Mouse (Mus musculus) bone marrow macrophage, adult 2 months (primary cell): ENCODE data around the gene Gfpt1. TPM values are rescaled to one million over a fixed set of nuclear protein-coding genes. Genes with fewer than 3 reads are reported as not detected.

ENCODE experiments used
- H3K27ac ChIP-seq: 2 replicates; pipeline ENCODE4 v1.5.1; 2012; ENCODE audit warnings: low read depth, low read length; ENCODE audit not compliant: insufficient read depth
- H3K4me1 ChIP-seq: 2 replicates; pipeline ENCODE4 v1.6.1; 2012; ENCODE audit warnings: low read length; ENCODE audit not compliant: control insufficient read depth, insufficient read depth
- H3K4me3 ChIP-seq: 2 replicates; pipeline ENCODE4 v1.5.1; 2012; ENCODE audit warnings: mild to moderate bottlenecking, low read length, moderate library complexity; ENCODE audit not compliant: insufficient read depth
- CTCF ChIP-seq: IDR thresholded peaks from 2 replicates; pipeline ENCODE4 v1.5.1; 2012; ENCODE audit warnings: low read depth, mild to moderate bottlenecking, low read length, moderate library complexity
- POLR2A ChIP-seq: IDR thresholded peaks from 2 replicates; pipeline ENCODE4 v1.6.1; 2012; ENCODE audit warnings: mild to moderate bottlenecking, low read depth, low read length, borderline replicate concordance
- polyA plus RNA-seq: library from polyadenylated mRNA; stranded (reverse); fragments of >200 nt; gene quantifications from 2 replicates; pipeline ENCODE4 v1.2.4, GENCODE M21; 2012; ENCODE audit not compliant: missing spikeins, insufficient read depth, insufficient read length

The Gfpt1 gene
- polyA plus RNA-seq, 1 experiment: 14.6 TPM

DNA sequence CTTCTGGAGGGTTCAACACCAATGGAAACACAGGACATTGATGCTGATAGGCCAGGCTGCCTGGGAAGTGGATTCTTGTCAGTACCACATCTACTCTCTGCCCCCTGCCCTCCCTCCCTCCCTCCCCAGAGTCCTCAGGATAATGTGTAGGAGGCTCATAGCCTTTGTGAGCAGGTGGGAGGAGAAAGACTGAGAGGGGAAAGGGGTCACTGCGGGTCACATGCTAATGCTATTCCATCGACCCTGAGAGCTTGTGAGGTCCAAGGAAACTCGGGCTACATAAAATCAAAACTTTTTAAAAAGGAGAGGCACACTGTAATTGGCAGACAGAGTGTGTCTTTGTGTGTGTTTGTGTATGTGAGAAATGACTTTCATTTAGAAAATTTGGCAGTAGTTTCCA lies 56.6 kb downstream of the Gfpt1 start:
- TF ChIP-seq POLR2A (no peak), CTCF (no peak)
- Histone ChIP-seq H3K27ac (no peak overlapping the region), H3K4me1 (no peaks in the 10 kb centered on the region; the same call in 1 of the 2 replicates), H3K4me3 (no peak overlapping the region)

- TF ChIP-seq POLR2A: no peak
- no peak for TF ChIP-seq CTCF
- no peak overlapping the region for H3K27ac ChIP-seq
- H3K4me3 ChIP-seq: no peak overlapping the region
- H3K4me1 ChIP-seq: peaks cover 3% of the 10 kb centered on the region
These were observed 57.1 kb downstream of the Gfpt1 start for GRCm38 (mm10) chr6:87099671-87100296.

DNA sequence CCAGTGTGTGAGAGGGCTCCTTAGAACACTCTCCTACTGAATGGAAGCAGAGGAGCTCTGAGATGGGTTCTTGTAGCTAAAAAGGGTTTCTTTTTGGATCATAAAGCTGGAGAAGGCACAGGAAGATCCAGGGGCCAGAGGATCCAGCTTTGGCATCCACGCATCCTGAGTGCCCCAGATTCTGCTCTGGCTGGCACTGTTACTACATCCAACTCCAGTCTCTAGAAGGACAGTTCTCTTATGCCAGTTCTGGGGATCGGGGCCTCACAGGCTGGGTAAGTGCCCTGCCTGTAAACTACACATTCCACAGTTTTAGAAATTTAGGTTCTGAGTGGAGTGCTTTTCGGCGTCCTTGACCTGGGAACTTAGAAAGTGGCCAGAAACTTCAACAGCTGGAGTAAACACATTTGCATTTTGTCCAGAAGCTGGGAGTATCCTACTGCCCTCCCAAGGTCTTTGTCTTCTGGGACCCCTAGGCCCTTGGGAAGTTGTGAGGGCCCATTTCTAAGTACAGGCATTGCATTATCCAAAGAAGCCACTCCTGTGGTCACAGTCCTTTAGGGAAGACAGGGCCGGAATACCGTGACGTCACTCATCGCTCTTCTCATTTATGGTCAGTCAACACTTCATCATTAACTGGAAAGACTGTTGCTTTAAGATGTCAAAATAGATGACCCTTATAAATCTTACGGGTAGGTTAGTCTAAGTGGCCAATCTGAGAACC lies 57.8 kb downstream of the Gfpt1 start:
- Histone ChIP-seq H3K4me3 (no peak overlapping the region), H3K27ac (no peak overlapping the region), H3K4me1 (peaks cover 3% of the 10 kb centered on the region)
- TF ChIP-seq CTCF (no peak), POLR2A (no peak)

DNA sequence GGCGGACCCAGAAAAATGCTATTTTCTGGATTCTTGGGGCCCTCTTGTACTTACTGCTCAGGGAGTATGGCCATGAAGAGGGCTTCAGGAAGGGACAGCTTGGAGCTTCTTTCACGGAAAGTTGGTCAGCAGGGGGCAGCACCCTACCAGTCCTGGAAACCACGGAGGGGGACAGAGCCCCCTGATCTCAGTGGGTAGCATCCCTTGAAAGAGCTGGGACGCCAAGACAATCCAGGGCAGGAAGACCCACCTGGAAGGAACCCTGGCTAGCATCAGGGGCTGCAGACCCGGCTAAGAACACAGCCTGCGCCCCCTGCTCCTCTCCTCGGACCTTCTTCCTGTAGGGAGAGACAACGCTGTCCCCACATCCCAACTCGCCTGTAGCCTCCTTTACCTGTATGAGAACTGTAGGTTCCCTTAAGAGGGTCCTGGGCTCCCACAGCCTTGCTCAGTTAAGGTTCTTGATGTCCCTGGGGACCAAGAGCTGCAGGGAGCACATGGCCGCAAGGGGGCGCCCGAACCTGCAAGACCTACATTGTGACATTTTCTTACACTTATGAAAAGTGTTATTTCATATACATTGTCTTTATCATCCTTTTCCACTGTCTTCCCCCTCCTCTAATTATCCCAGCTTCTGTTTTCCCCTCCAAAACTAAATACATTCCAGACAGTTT lies 58.8 kb downstream of the Gfpt1 start:
- H3K27ac ChIP-seq: no peak overlapping the region
- TF ChIP-seq POLR2A (no peak), CTCF (peak; percentile 98)
- peaks cover 3% of the 10 kb centered on the region for H3K4me1 ChIP-seq
- H3K4me3 ChIP-seq: no peak overlapping the region; the same call in 1 of the 2 replicates

GRCm38 (mm10) chr6:87101955-87102353 lies 59.3 kb downstream of the Gfpt1 start:
- Histone ChIP-seq H3K4me1 (peaks cover 3% of the 10 kb centered on the region), H3K4me3 (no peak overlapping the region), H3K27ac (no peak overlapping the region)
- TF ChIP-seq POLR2A (no peak), CTCF (no peak)

DNA sequence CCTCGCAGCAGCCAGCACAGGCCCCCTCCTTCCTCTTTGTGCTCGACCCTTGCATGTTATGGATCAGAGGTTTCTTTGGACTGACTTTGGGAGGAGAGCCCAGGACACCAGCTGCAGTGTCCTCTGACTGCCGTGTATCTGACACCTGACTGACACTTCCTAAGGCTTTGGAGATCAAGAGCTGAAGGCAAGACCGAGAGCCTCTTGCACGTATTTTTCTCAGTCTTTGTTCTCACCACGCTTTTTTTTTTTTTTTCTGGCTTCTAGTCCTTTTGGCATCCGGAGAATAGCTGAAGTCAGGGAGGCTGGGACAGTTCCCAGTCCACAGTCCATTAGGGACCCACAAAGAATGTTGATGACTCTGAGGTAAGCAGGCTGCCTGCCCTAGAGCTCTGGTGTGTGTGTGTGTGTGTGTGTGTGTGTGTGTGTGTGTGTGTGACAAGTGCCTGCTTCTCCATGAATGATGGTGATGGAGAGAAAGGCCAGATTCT lies 59.8 kb downstream of the Gfpt1 start:
- peaks cover 3% of the 10 kb centered on the region for H3K4me1 ChIP-seq
- no peak for TF ChIP-seq CTCF
- TF ChIP-seq POLR2A: no peak
- no peak overlapping the region for H3K27ac ChIP-seq
- H3K4me3 ChIP-seq: no peak overlapping the region

- H3K4me3 ChIP-seq: no peak overlapping the region
- H3K4me1 ChIP-seq: peaks cover 3% of the 10 kb centered on the region
- TF ChIP-seq CTCF: no peak
- TF ChIP-seq POLR2A: no peak
- no peak overlapping the region for H3K27ac ChIP-seq
These were observed 60.7 kb downstream of the Gfpt1 start for GRCm38 (mm10) chr6:87103314-87103713.

- TF ChIP-seq POLR2A: no peak
- no peak for TF ChIP-seq CTCF
- Histone ChIP-seq H3K4me1 (peaks cover 3% of the 10 kb centered on the region), H3K4me3 (no peak within 1 kb of the TSS)
These were observed 61.6 kb downstream of the Gfpt1 start, which contains the start of gene D6Ertd527e for GRCm38 (mm10) chr6:87104123-87104796. D6Ertd527e (plus strand) TSS chr6:87104746.

GRCm38 (mm10) chr6:87111493-87111892 lies 68.8 kb downstream of the Gfpt1 start:
- H3K4me1 ChIP-seq: no peaks in the 10 kb centered on the region
- TF ChIP-seq POLR2A (no peak), CTCF (no peak)
- H3K4me3 ChIP-seq: no peak overlapping the region
- no peak overlapping the region for H3K27ac ChIP-seq

More at GRCm38 (mm10) chr6:87104123-87104796, 61.6 kb downstream of the Gfpt1 start, which contains the start of gene D6Ertd527e:
- no peak within 1 kb of the TSS for H3K27ac ChIP-seq

DNA sequence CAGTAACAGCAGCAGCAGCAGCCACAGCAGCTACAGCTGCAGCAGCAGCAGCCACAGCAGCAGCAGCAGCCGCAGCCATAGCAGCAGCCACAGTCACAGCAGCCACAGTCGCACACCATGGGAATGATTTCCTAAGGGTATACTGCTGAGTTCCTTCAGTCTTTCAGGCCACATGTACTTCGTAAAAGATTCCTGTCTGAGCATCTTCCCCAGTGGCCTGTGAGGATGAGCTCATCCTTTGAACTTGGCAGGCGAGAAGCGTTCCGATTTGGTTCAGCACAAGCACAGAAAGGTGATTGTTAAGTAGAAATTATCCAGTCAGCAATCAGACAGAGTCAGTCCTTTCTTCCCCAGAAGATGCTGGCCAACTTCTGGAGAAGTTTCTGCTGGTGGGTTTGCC lies 69.5 kb downstream of the Gfpt1 start:
- TF ChIP-seq POLR2A: no peak
- TF ChIP-seq CTCF: no peak
- Histone ChIP-seq H3K27ac (no peak overlapping the region), H3K4me1 (no peaks in the 10 kb centered on the region), H3K4me3 (no peak overlapping the region)
